ENCODE assay signal across 1 mouse cellular context in genomic region chr11:98018858-98019641, GRCm38 (mm10).
TF ChIP-seq lines count a peak whose summit lies in the region.

No protein-coding gene starts in this region.

TF ChIP-seq in CH12.LX, 34 proteins besides CTCF, POLR2A, EP300 and RAD21:
- peak; percentile 54 for TF ChIP-seq SMC3 (IDR thresholded peaks at IDR 0.05; ENCODE audit: low read depth, low read length)
- no peak for TF ChIP-seq ZKSCAN1 (IDR thresholded peaks at IDR 0.05; ENCODE audit: borderline replicate concordance, low read depth, low read length)
- no peak for TF ChIP-seq MXI1 (IDR thresholded peaks at IDR 0.05; ENCODE audit: low read depth, low read length)
- no peak for TF ChIP-seq NELFE (IDR thresholded peaks at IDR 0.05; ENCODE audit: low read depth, low read length)
